Mouse (Mus musculus): ENCODE results near the gene Rcor1.

Rcor1 gene

DNA sequence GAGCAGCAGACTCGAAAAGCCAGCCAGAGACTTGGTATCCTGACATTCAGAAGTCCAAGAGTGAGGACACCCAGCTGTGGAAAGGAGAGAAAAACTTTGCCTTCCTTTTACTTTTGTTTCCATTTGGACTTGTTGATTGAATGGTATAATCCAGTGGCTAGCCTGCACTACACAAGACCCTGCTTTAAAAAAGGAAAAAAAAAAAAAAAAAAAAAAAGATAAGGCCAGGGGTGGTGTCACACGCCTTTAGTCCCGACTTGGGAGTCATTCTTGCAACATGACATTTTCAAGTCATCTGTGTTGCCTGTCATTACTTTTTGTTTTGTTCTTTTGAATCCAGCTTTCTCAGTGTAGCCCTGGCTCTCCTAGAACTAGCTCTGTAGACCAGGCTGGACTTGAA, 17.6 kb upstream of the Rcor1 start:
- no peak for DNase-seq (ENCODE audit: low read depth, low spot score)

DNA sequence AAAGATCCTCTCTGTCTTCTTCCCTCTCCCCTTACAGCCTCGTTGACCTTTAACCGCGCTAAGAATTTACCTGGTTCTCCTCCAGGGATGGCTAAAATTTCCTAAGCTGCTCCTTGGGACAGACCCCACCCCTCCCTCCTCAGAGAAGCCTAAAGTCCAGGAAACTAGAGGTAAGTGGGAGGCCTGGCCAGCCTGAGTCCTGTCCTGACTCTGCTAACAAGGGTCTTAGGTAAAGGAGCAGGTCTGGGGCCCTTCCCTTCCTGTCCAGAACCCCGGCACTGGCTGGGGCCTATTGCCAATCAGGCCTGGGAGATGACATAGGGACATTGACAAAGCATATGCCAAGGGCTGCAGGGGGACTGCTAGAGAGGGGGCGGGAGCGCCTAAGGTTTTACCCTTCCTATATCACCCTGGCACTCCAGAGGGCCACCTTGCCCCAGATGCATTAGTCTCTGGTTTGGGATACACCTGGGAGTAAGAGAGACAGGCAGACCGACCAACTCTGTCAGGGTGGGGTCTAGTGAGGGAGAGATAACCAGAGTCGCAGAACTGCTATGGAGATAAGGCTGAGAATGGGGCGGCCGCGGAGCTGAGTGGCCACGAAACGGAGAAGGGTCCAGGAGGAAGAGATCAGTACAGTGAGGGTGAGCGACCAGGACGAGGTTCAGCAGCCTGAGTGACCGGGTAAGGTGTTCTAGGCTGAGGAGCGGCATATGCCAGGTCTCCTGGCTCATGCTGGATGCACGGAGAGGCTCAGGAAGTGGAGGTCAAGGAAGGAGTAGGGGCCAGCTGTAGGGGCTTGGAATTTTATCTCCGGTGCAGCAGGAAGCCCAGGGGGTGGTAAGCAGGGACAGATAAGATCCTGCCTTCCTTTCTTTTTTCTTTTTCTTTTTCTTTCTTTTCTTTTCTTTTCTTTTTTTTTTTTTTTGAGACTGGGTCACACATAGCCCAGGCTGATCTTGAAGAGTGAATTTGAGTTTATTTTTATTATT, 10.7 kb upstream of the Rcor1 start:
- DNase-seq (ENCODE audit: low read depth, low spot score) = no peak

DNA sequence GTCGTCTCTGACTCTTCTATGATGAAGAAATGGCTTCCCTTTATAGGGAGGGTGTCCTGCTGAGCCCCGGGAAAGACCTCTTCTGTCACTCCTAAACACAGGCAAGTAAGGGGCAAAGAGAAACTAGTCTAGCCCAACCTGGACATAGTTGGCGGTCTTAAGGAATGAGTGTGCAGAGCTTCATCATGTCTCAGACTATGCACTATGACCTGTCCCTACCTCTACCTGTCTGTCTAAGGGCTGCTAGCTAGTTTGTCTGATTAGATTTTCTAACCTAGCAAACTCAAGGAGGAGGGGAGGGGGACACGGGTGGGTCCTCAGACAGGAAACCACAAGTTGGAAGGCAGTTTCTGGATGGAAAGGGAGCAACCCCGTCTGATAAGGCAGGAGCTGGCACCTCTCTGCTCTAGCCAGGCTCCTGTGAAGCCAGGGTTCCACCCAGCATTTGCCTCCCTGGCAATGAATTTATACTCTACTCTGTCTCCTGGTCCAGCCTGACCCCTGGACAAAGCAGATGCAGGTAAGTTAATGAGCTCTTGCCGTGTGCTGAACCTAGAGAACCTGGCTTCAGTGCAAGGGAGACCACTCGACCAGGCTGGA, 9.8 kb upstream of the Rcor1 start:
- DNase-seq (ENCODE audit: low read depth, low spot score) = no peak

DNA sequence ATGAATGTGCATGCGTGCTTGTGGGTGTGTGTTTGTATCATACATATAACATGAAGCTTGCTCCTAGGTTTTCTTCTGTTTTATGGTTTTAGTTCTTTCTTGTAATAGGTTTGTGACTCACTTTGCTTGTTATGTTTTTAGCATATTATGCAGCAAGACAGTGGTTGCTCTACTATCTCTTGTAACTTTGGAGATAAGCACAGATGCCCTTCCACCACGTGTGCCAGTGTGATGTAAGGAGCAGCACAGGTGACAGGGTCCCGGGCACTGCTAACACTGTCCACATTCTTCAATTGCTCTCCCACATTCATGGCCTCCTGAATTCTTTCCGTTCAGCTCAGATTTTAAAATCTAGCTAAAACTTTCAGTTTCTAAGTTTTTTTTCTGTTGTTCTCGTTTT, 6.3 kb upstream of the Rcor1 start:
- DNase-seq (ENCODE audit: low read depth, low spot score) = no peak

DNA sequence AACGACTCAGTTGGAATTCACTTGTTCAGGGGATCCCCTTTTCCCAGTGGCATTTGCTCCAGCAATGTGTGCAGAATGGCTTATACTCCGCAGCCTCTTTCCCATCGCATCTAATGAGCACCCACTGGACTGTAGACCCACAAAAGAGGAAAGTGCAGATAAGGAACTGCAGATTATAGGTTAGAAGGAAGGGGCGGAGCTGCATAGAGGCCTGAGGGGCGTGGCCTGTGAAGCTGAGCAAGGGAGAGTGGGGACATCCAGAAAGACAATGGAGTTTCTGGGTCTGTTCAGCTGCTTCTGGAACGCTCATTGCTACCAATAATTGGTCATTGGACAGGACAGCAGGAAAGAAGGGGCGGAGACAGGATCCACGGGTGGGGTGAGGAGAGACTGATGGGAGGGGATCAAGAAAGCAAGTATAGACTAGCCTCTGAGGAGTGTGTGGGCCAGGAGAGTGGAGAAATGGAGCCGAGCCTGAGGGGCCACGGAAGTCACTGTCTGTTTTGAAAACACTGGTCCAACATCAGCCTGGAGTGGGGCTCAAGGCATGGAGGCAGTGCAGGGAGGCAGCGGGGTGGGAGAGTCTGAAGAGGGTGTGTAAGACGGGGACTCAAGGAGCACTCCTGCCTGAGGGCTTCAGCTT, 3.8 kb upstream of the Rcor1 start:
- DNase-seq (ENCODE audit: low read depth, low spot score) = no peak

DNA sequence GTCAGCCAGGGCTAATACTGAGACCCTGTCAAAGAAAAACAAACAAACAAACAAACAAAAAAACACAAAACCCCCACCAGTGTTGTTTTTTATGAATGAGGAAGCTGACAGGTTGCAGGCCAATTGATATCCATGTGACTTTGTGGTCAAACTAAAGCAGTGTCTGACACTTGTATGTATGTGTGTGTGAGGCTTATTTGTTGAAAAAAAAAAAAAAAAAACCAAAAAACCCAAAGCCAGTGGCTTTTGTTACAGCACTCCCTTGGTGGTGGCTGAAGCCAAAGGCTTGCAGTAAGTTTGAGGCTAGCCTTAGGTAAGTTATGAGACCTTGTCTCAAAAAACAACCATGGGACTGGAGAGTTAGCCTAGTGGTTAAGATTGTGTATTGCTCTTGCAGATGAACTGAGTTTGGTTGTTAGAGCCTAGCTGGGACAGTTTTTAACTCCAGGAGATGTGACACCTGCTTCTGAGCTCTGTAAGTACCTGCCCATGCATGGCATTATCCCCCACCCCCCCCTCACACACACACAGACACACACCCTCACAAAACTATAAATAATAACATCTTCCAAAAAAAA, 2.9 kb upstream of the Rcor1 start:
- no peak for DNase-seq (ENCODE audit: low read depth, low spot score)

DNA sequence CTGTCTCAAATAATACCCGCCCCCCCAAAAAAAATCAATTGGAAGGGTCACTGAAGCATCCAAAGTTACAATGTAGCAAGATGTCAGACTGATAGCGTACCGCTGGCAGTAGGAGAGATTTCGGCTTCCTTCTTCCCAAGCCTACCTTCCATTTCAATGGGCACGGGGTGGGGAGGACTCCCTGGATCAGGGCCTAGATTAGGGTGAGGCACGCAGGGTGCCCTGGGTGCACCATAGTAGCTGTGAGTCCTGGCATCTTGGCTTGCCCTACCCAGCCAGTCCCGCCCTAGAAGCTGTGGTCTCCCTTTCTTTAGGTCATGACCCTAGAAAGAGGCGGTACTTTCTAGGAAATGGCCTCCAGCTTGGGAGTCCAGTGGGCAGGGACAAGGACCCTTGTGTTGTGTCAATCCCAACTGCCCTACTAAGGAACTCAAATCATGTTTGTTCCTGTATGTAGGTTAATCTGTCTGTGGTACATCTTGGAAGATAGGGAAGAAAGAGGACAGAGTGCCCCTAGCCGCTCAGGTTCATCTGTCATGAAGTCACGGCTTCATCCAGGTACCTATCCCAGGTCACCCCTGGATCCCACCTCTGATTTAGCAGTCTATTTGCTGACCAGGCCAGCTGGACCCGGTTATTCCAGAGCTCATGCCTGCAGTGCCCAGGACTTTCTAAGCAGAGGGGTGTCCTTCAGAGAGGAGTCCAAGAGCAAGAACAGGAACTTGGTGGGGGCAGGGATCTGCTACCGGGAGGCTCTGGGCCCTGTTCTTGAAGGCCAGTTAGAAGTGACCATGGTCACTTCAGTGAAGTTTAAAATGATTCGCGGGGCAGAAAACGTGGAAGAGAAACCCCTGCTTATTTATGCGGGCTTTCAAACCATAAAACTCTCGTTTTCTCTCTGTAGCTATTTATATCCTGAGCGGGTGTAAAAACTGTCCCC, 1.6 kb upstream of the Rcor1 start:
- DNase-seq (ENCODE audit: low read depth, low spot score) = no peak

DNA sequence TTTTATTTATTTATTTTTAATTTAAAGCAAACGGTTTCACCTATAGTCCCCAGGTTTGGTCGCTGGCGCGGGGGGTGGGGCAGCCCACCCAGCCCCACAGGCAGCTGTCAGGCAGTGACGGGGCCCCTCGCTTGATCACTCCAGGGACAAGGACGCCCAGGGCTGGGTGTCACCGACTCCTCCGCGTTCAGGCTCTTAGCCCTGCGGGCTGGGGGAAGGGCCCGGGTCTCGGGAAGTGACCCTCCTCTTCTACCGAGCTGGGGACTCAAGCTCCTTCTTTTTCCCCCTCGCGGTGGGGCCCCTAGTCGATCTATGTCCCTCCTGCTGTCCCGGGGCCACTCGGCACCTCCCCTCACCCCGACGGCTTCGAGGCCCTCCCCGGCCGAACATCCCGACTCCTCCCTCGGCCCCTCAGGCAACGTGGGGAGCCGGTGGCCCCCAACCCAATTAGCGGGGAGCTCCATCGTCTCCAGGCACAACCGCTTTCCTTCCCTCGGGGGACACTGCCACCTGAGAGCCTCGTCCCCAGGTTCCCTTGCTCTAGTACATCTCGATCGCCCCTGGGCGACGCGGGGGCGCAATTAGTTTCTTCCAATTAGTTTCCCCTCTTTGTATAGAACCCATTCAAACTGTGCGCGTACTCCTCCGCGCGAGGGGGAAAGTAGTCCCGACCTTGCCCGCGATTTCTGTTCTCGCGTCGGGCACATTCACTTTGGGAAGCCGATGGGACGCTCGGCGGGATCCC, 748 bp upstream of the Rcor1 start:
- DNase-seq (ENCODE audit: low read depth, low spot score) = no peak

DNA sequence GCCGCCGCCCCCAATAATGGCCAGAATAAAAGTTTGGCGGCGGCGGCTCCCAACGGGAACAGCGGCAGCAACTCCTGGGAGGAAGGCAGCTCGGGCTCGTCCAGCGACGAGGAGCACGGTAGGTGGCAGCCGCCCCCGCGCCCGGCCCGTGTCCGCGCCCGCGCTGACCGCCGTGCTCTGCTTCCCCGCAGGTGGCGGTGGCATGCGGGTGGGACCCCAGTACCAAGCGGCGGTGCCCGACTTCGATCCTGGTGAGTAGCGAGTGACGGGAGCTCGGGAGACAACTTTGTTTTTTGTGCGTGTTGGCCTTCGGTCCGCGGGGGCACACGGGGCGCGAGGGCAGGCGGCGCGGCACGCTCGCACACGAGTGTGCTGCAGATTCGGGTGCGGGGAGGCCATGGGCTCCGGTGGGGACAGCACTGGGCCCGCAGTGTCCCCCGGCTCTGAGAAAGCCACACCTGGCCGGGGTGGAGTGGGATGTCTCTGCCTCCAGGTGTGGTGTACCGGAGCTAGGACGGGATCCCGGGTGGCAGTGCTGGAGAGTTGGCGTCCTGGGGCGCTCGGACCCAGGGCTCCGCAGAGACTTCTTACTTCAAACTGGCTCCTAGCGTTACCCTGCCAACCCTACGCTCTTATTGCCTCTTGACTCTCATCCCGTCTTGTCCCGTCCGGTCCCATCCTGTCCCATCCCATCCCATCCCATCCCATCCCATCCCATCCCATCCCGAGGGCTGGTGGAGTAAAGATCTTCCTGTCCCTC, 800 bp downstream of the Rcor1 start:
- no peak for DNase-seq (ENCODE audit: low read depth, low spot score)

DNA sequence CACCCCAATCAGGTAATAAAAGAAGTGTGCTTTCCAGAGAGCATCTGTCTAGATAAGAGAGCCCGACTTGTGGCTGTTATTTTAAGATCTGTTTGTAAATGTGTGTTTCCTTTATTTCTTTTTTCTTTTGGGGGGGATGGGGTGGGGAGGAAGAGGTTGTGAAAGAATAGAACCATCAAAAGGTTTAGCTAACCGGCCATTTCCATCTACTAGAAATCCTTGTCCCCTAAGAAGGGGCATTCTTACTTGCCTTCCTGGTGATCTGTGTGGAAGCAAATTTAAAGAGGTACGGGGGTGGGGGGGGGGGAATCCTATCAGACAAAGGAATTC, 1.3 kb downstream of the Rcor1 start:
- no peak for DNase-seq (ENCODE audit: low read depth, low spot score)

DNA sequence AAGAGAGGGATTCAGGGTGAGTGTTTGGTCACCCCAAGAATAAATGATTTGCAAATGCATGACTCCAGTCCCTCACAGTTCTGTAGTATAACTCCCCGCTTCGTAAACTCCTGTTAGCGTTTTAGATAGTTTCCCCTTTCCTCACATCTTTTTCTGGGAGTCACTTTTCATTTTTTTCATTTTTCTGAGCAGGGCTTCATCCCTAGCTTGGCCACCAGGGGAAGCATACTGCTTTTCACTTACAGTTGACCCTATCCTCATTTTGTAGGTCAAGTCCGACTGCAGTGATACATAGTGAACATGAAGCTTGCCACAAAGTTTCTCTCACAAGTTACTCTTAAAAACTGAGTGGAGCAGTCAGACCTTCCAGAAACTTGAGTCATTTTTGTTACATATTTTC, 2.0 kb downstream of the Rcor1 start:
- no peak for DNase-seq (ENCODE audit: low read depth, low spot score)

DNA sequence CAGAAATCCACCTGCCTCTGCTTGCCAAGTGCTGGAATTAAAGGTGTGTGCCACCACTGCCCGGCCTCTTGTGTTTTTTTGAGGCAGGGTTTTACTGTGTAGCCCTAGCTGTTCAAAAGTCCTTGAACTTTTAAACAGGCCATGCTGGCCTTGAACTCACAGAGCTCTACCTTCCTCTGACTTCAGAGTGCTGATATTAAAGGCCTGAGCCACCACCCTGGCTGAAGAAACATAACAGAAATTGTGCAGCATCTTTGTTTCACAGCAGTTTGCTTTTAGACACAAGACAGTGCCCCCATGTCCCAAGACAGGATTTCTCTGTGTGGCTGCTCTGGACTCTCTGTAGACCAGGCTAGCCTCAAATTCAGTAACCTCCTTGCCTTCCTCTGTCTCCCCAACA, 3.2 kb downstream of the Rcor1 start:
- DNase-seq (ENCODE audit: low read depth, low spot score) = no peak

DNA sequence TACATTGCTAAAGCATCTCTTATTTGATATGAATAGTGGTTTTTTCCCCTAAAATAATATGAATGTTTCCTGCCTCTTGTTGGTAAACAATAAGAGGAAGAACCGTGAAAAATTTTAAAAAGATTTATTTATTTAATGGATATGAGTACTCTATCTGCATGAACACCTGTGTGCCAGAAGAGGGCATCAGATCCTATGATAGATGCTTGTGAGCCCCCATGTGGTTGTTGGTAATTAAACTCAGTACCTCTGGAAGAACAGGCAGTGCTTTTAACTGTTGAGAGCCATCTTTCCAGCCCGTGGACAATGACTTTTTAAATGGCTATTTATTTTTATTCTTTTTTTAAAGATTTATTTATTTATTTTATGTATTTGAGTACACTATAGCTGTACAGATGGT, 5.7 kb downstream of the Rcor1 start:
- DNase-seq (ENCODE audit: low read depth, low spot score) = no peak

DNA sequence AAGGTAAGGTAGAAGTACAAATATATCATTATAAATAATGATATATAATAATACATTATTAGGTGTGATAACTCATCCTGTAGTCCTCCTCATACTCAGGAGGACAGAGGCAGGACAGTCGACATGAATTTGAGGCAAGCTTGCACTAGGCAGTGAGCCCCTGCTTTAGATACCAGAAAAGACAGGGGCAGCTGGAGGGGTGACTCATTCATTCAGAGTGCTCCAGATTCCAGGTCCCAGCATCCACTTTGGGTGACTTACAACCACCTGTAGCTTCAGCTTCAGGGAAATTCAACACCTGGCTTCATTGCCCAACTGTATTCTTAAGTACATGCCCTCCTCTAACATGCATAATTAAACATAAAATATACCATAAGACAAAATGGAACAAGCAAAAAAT, 7.7 kb downstream of the Rcor1 start:
- DNase-seq (ENCODE audit: low read depth, low spot score) = no peak

DNA sequence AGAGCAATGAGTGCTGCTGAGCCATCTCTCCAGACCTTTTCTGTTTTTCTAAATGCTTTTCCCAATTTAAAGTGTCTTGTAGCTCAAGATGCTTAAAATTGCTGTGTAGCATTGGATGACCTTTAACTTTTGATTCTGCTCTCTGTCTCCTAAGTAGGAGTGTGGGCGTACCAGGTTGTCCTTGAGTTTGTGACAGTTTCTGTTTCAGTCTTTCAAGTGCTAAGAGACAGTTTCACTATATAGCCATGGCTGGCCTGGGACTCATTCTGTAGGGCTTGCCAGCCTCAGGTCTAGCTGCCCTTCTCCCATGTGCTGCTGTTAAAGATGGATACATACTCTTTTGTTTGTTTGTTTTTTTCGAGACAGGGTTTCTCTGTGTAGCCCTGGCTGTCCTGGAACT, 9.1 kb downstream of the Rcor1 start:
- DNase-seq (ENCODE audit: low read depth, low spot score) = no peak

DNA sequence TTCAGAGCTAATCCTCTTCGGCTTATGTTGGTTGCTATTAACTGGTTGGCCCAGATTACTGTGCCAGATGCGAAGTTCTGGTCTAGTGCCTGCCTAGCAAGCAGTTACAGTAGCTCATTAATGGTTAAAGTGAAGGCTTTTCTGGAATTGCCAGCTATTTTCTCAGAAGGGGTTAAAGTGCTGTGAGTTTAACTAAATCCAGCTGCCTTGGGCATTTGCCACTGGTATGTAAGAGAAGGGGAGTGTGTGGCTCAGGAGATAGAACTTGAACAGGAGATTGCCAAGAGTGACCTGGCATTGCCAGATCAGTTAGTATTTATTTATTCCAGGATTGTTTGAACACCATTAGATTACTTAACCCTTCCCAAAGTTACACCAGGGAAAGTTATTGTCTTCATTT, 11.1 kb downstream of the Rcor1 start:
- DNase-seq (ENCODE audit: low read depth, low spot score) = no peak

DNA sequence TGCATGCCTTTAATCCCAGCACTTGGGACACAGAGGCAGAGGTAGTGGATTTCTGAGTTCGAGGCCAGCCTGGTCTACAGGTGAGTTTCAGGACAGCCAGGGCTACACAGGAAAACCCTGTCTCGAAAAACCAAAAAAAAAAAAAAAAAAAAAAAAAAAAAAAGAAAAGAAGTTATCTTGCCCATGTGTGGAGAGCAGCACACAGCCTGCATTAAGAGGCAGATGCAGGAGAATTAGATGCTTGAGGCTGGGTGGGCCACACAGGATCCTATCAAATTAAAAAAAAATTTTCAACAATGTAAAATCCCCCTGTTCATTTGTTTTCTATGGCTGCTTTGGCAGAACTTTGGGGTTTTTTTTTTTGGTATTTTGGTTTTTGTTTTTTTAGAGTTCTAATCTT, 24.2 kb downstream of the Rcor1 start:
- no peak for DNase-seq (ENCODE audit: low read depth, low spot score)

DNA sequence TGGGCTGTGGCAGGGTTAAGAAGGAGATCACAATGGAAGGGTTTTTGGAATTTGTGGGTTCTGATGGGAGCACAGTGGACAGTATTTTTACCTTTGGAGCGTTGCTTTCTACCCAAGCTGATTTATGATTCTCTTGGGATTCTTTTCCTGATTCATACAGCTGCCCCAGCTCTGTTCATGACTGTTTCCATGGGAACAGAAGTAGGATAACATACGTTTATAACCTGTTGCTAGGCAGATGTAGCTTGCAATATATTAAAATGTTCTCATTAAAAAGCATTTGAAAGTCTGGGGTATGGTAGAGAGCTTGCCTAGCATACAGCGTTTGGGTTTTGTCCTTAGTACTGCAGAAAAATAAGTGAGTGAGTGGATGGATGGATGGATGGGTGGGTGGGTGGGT, 25.1 kb downstream of the Rcor1 start:
- DNase-seq (ENCODE audit: low read depth, low spot score) = no peak

DNA sequence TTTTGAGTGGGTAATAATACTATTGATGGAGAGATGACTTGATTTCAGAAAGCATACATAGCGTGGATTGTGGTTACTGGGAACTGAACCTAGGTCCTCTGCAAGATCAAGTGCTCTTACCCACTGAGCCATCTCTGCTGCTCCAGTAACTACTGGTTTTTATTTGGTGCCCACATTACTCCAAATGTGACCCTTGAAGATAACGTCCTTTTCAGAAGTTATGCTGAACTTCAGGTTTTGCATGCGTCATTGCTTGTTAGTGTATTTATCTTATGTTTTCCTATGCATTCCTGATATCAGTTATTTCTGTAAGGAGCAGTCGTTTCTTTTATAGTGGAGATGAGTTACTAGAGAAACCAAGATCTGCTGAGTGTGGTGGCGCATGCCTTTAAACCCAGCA, 26.2 kb downstream of the Rcor1 start:
- DNase-seq (ENCODE audit: low read depth, low spot score) = no peak

DNA sequence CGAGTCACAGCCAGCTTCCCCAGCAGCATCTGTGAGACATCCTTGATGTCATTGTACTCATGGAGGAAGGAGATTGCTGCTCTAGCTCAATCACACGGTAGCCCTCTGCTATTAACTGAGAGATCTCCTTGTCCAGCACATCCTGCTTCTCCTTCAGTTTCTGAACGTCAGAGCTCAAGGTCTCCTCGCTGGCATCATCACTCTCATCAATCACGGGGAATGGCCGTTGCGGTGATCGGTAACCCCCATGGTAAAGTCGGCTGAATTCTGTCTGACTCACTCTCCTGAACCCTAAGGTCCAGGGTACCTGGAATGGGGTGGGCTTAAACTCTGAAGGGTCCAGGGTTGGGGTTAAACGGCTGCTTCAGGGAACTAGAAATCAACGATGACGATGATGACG, 28.7 kb downstream of the Rcor1 start:
- no peak for DNase-seq (ENCODE audit: low read depth, low spot score)

Data from retina, adult 2 months (tissue).